Mouse (Mus musculus) CH12.LX (cell line): Measurements from ENCODE around the gene Cck.
A peak's percentile ranks its signal among the peaks of the same experiment; 100 is the strongest.

Experiments used
- BHLHE40 ChIP-seq: IDR thresholded peaks from 2 replicates; pipeline ENCODE4 v1.6.1; 2011; ENCODE audit warnings: mild to moderate bottlenecking, low read depth, low read length, improper control_type of control experiment
- CHD1 ChIP-seq: IDR thresholded peaks from 2 replicates; pipeline ENCODE4 v1.6.1; 2012; ENCODE audit warnings: low read depth, low read length, improper control_type of control experiment, inconsistent platforms
- CHD2 ChIP-seq: IDR thresholded peaks from 2 replicates; pipeline ENCODE4 v1.6.1; 2011; ENCODE audit warnings: low read length, improper control_type of control experiment
- CTCF ChIP-seq, 2 experiments: IDR thresholded peaks in 1 of 2; conservative IDR thresholded peaks in 1 of 2; 2 replicates each; pipeline ENCODE4 v1.5.1; 2011 to 2012; ENCODE audit warnings: low read depth in 2 of 2, low read length in 2 of 2, improper control_type of control experiment in 1 of 2, inconsistent platforms in 1 of 2, mild to moderate bottlenecking in 1 of 2, moderate library complexity in 1 of 2
- EP300 ChIP-seq: IDR thresholded peaks from 2 replicates; pipeline ENCODE4 v1.6.1; 2011; ENCODE audit warnings: low read length, improper control_type of control experiment
- KAT2A ChIP-seq: IDR thresholded peaks from 2 replicates; pipeline ENCODE4 v1.6.1; 2012; ENCODE audit warnings: low read length, improper control_type of control experiment, inconsistent platforms; ENCODE audit not compliant: insufficient replicate concordance
- MAX ChIP-seq: IDR thresholded peaks from 2 replicates; pipeline ENCODE4 v1.6.1; 2011; ENCODE audit warnings: low read length, improper control_type of control experiment
- MAZ ChIP-seq: IDR thresholded peaks from 2 replicates; pipeline ENCODE4 v1.6.1; 2012; ENCODE audit warnings: low read depth, mild to moderate bottlenecking, inconsistent platforms, low read length, improper control_type of control experiment, moderate library complexity
- NELFE ChIP-seq: IDR thresholded peaks from 2 replicates; pipeline ENCODE4 v1.6.1; 2011; ENCODE audit warnings: low read depth, low read length, improper control_type of control experiment
- POLR2A ChIP-seq: IDR thresholded peaks from 2 replicates; pipeline ENCODE4 v1.6.1; 2011; ENCODE audit warnings: low read depth, mild to moderate bottlenecking, improper control_type of control experiment, low read length
- TBP ChIP-seq: conservative IDR thresholded peaks from 2 replicates; pipeline ENCODE4 v1.6.1; 2011; ENCODE audit warnings: low read depth, low read length, improper control_type of control experiment
- USF2 ChIP-seq: conservative IDR thresholded peaks from 2 replicates; pipeline ENCODE4 v1.6.1; 2011; ENCODE audit warnings: low read depth, low read length, improper control_type of control experiment

DNA sequence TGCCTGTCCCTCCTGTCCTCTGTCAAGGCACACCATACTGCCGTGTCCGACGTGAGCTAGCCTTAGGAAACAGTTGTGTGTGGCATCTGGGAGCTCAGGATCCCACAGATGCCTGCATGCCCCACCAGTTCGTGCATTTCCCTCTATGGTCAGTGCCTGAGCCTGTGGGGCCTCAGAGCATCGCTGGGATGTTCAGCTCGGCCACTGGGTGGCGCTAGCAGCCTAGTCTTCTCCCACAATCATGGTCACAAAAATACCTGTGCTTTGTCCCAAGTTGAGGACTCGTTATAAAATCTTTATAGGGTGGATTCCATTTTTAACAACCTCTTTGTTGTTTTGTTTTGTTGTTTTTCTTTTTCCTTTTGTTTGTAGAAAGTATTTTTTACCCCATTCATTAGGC is 37.0 kb downstream of the Cck start:
- TF ChIP-seq CTCF (conservative IDR thresholded peaks at IDR 0.05 in 1 of 2, IDR thresholded peaks at IDR 0.05 in 1 of 2; ENCODE audit: low read depth in 2 of 2, low read length in 2 of 2), result peak; percentile 73 to 74
- no peak for TF ChIP-seq MAX
- TF ChIP-seq CHD2, result no peak
- no peak for TF ChIP-seq EP300
- TF ChIP-seq USF2, result no peak
- no peak for TF ChIP-seq MAZ
- TF ChIP-seq TBP, result no peak
- no peak for TF ChIP-seq CHD1
- no peak for TF ChIP-seq BHLHE40
- no peak for TF ChIP-seq KAT2A
- no peak for TF ChIP-seq POLR2A
- no peak for TF ChIP-seq NELFE
